Mouse (Mus musculus): ENCODE data around the gene Arhgap28. TPM values are rescaled to one million over a fixed set of nuclear protein-coding genes. Genes with fewer than 3 reads are reported as not detected.

The Arhgap28 gene
- polyA plus RNA-seq, 2 experiments from 2014 or later, result not detected

- ATAC-seq, result no peak
These were observed 73.0 kb downstream of the Arhgap28 start for GRCm38 (mm10) chr17:67930957-67931356.

DNA sequence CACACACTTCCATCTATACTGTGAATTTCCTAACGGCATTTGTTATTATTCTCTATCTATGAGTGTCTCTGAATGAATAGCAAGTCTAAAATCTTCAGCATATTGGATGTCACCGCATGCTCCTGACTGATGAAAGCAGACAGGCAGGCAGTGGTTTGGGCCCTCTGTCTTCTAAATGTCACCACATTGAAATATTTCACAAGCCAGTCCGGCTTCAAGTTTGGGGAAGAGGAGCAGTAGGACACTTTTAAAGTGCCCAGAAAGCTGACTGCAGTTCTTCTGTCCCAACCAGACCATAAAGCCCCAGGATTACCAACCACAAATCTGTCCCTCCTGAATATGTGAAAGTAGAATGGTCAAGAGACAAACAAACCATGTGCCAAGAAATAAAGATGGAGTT, 73.5 kb downstream of the Arhgap28 start:
- no peak for ATAC-seq

DNA sequence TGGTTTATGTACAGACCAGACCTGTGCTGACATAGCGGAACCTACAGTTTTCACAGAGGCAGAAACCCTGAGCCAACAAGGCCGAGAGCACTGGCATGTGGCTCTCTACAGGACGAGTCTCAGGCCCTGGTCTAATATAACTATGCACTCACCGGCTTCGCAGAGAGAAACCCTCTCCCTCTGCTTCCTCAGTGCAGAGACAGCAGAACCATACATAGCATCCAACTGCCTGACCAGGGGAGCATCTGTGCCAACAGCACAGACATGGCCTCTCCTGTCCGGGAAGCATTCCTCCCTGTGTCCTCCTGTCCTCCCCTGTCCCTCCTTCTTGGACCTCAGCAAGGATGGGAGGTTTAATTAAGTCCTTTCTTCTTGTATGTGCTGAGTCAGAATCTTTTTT, 75.6 kb downstream of the Arhgap28 start:
- ATAC-seq, result no peak

GRCm38 (mm10) chr17:67927864-67928263, 76.1 kb downstream of the Arhgap28 start:
- ATAC-seq, result no peak

DNA sequence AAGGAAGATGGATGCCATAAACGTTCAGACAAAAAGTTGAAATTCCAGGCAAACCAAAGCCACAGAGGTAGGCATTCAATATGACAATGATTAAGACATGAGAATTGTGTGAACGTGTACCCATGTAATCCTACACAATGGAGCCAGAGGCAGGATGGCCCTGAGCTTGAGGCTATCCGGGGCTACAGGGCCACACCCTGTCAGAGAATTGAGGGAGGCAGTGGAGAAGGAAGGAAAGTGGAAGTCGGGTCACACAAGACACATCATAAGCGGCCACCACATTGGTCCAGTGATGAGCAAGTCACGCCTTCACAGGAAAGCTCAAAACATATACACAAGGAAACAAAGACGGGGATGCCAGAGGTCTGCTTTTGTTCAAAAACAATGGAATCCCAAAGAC, 84.0 kb downstream of the Arhgap28 start:
- no peak for ATAC-seq

DNA sequence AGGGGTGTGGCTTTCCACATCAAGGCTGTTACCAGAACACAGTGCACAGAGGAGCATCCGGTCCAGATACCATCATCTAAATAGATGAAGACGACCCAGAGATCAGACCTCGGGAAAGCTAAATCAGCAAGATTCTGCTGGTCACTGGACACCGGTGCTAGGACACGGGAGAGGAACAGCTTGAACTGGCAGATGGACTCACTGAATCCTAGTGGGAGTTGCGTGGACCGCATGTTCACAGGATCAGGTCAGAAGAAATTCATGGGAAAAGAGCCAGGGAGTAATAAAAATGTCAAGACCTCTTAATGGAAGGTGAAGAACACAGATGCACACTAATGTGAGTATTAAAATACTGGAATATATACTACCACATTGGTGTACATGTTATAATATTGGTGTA, 85.7 kb downstream of the Arhgap28 start:
- no peak for ATAC-seq

DNA sequence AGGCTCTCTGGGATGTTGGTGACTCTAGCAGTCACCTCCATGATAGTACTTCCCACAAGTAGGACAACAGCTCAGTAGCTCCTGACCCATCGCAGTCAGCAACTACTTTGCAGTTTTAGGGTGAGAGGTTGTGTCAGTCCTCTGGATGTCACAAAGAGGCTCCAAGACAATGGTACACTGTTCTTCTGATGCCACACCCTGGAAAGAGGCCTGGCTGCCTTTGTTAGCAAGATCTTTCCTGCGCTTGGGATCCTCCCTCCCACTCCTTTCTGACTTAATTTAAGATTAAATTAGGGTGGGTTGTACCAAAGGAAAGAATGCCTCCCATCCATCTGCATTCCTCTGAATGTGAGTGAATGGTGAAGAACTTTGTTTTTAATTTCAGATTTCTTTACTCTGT, 87.0 kb downstream of the Arhgap28 start:
- ATAC-seq, result no peak

- ATAC-seq, result no peak
These were observed 91.3 kb downstream of the Arhgap28 start for GRCm38 (mm10) chr17:67912640-67913039.

DNA sequence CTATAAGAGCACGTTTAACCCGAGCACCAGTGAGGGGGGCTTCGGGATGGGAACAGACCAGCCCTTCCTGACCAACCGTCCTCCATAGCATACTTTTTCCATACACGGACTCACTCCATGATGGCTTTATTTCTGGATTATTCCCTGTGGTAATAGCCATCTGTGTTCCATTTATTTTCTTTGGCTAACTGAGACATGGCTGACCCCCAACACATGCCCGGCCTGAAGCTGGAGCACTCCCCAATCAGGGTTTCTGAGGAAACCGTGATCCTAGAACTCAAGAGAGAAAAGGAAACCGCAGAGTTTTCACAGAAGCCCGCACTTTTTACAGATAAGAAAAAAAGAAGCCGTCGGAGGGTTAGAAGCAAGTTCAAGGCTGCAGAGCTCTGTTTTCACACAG, 91.9 kb downstream of the Arhgap28 start:
- no peak for ATAC-seq

- no peak for ATAC-seq
These were observed 95.4 kb downstream of the Arhgap28 start for GRCm38 (mm10) chr17:67908537-67908936.

DNA sequence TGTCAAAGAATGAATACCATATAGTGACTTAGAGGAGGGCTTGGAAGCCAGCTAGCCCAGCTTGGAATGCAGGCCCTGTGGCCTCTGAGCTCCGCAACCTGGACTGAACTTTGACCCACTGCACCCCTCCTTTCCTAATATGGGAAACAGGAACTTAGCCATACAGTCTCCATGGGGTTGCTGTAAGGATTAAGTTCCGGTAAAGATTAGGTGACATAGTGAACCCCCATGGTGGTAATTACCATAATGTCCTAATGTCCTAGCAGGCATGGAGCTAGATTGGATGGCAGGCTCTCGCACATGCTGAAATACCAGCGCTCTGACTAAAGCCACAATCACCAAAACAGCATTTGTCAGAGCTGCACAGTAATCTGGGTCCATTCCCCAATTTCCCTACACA, 95.8 kb downstream of the Arhgap28 start:
- no peak for ATAC-seq

- no peak for ATAC-seq
These were observed 96.3 kb downstream of the Arhgap28 start for GRCm38 (mm10) chr17:67907532-67908054.

- no peak for ATAC-seq
These were observed 97.7 kb downstream of the Arhgap28 start for GRCm38 (mm10) chr17:67906236-67906635.

DNA sequence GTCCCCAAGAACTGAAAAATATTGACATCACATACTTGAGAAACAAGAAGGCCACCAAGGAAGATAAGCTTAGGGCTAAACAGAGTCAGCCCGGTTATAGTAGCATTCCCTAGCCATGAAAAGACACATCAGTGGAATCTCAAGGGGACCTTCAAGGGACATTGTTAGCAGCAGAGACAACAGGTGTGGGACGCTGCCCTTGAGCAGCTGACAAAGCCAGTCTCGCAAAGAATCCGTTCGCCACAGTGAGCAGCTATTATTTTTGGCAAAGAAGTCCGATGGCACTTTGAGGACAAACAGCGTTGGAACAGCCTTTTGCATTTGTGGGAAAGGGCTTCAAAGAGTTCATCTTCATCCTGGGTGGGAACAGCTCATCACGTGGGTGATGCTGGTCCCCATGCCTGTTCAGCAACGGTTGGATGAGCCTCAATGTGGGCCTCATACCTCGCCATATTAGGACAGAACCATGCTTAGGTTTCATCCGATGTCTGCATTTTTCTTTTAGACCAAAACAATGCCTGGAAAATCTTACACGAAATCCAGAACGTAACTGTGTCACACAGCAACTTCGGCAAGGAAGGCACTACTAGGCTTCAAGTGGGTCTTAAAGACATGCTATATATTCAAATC, 99.5 kb downstream of the Arhgap28 start:
- ATAC-seq, result no peak

GRCm38 (mm10) chr17:67902847-67903246, 101.1 kb downstream of the Arhgap28 start:
- ATAC-seq, result no peak

DNA sequence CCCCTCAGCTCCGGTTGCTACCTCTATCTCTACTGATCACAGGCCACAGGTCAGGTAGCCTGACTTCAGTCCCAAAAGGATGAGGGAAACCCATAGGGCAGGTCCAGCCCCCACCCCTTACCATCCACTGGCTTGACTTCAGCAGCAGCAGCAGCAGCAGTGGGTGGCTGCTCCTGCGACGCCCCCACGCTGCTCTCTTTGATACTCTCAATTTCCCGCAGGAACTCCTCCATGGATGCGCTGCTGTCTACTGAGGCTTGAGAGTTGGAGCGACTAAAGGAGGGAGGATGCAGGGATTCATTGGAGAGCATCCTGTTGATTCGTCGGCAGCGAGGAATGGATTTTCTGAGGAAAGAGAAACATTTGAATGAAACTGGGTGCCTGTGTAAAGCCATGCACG, 102.8 kb downstream of the Arhgap28 start:
- ATAC-seq, result no peak

GRCm38 (mm10) chr17:67899376-67899775, 104.5 kb downstream of the Arhgap28 start:
- ATAC-seq, result no peak

DNA sequence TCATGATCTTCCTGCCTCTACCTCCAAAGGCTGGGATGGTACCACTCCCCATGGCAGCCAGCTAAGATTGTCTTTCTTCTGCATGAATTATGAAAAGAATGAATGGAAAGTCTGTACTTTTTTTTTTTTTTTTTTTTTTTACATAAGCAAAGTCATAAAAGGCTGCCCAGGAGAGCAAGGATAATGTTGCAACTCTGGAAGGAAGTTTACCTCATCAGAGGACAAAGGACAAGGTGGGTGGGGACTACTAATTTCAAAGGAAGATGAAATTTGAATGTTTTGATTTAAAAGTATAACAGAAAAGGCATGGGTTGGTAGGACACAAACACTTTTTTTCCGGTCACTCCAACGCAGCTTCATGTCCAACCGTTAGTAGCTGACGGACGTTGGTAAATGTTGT, 107.5 kb downstream of the Arhgap28 start:
- ATAC-seq, result no peak

GRCm38 (mm10) chr17:67889481-67890325, 114.2 kb downstream of the Arhgap28 start:
- ATAC-seq, result no peak

DNA sequence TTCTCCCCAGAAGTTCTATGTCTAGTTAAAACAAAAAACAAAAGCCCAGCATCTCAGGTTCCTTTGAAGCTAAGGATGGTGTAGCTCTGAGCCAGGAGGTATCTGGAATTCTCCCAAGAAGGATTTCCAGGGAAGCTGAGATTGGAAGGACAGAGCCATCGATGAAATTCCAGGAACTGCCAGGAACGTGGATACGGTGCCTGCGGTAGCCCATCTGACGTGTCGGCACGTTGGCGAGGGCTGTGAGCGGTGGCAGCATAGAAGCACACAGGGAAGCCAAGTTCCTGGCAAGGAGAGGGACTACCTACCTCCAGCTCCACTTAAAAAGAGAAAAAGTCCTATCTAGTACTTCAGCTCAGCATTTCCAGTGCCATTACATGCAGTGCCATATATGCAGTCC, 115.8 kb downstream of the Arhgap28 start:
- ATAC-seq, result no peak

DNA sequence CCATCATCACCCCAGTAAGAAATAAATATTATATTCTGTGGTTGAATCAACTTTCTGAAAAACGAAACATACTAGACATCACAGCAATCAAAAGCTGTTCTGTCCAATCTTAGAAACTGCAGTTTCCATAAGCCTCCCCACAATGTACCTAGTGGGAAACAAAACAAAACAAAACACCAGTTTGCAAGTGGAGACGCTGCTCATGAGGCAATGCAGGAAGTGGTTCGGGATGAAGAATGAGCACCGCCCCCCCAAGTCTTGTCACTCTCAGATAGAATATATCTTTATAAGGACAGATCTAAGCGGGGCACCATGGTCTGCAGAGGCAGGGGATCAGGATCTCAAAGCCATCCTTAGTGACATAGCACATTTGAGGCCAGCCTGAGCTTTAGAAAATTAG, 117.6 kb downstream of the Arhgap28 start:
- ATAC-seq, result no peak

GRCm38 (mm10) chr17:67877599-67877998, 126.3 kb downstream of the Arhgap28 start:
- ATAC-seq, result no peak

- ATAC-seq, result no peak
These were observed 134.0 kb downstream of the Arhgap28 start for GRCm38 (mm10) chr17:67869731-67870601.

Measured in CD4-positive, CD25-positive, alpha-beta regulatory T cell, adult 4 months (primary cell).